Mouse (Mus musculus) intestine, embryonic 15.5 days (tissue): ENCODE measurements around the gene Pigb. TPM values are rescaled to one million over a fixed set of nuclear protein-coding genes. Genes with fewer than 3 reads are reported as not detected.
A peak's percentile ranks its signal among the peaks of the same experiment; 100 is the strongest.
"Not testable (repeated sequence)": the region's sequence is repeated elsewhere in the genome, so short reads cannot be mapped to it uniquely, and the experiment has no call there.

Source experiments
- ATAC-seq: fragments of 200-750 bp; cut with Nextera tagmentation; 2 replicates; pipeline ENCODE4 v1.8.0; 2017; ENCODE audit warnings: moderate TSS enrichment, moderate library complexity
- H3K27ac ChIP-seq: fragments of 300-500 bp; sonication (generic); 2 replicates; pipeline ENCODE4 v1.5.1; 2015; ENCODE audit warnings: mild to moderate bottlenecking, inconsistent platforms
- H3K27me3 ChIP-seq: fragments of 300-500 bp; sonication (generic); replicated peaks from 2 replicates; pipeline ENCODE4 v1.6.1; 2015; ENCODE audit warnings: inconsistent platforms
- H3K36me3 ChIP-seq: fragments of 300-500 bp; sonication (generic); 2 replicates; pipeline ENCODE4 v1.6.1; 2015; ENCODE audit warnings: inconsistent platforms
- H3K4me1 ChIP-seq: fragments of 300-500 bp; sonication (generic); replicated peaks from 2 replicates; pipeline ENCODE4 v1.6.1; 2015; ENCODE audit warnings: inconsistent platforms
- H3K4me2 ChIP-seq: fragments of 300-500 bp; sonication (generic); replicated peaks from 2 replicates; pipeline ENCODE4 v1.6.1; 2015; ENCODE audit warnings: mild to moderate bottlenecking, inconsistent platforms
- H3K4me3 ChIP-seq: fragments of 300-500 bp; sonication (generic); replicated peaks from 2 replicates; pipeline ENCODE4 v1.5.1; 2015; ENCODE audit warnings: inconsistent platforms
- H3K9ac ChIP-seq: fragments of 300-500 bp; sonication (generic); 2 replicates; pipeline ENCODE4 v1.6.1; 2015; ENCODE audit warnings: inconsistent platforms
- H3K9me3 ChIP-seq: fragments of 300-500 bp; sonication (generic); 2 replicates; pipeline ENCODE4 v1.6.1; 2016; ENCODE audit warnings: inconsistent platforms
- whole genome bisulfite sequencing: fragments of 180-500 bp; shearing (Covaris S2); methylation state at CpG from one replicate; pipeline ENCODE4 v1.1.7; 2015; 5-methylcytosine and 5-hydroxymethylcytosine counted together
- polyA plus RNA-seq: library from polyadenylated mRNA; unstranded; fragments of >200 nt; fragmentation: Nextera tagmentation; extraction: Ambion mirVana; gene quantifications from 2 replicates; pipeline ENCODE4 v1.2.1, GENCODE M21; 2015

The Pigb gene
- 14.0 and 14.9 TPM in 2 replicates for polyA plus RNA-seq

GRCm38 (mm10) chr9:73040080-73040479, at the start of gene Pigb:
TSS of gene Pigb (minus strand) at chr9:73040378.
- Histone ChIP-seq H3K4me3 (peak within 1 kb of the TSS; percentile 60), H3K27ac (peak within 1 kb of the TSS; percentile 72), H3K9me3 (no peaks in the 10 kb centered on the region), H3K9ac (peak within 1 kb of the TSS; percentile 71), H3K36me3 (no peaks in the 10 kb centered on the region), H3K4me1 (peaks cover 19% of the 10 kb centered on the region), H3K4me2 (peak within 1 kb of the TSS; percentile 75), H3K27me3 (no peaks in the 10 kb centered on the region)
- WGBS, result 29% methylated on average over 6 of the region's 6 CpGs
- ATAC-seq, result no peak

GRCm38 (mm10) chr9:73089222-73089920, 49.2 kb upstream of the Pigb start:
- H3K4me1 ChIP-seq, result no peaks in the 10 kb centered on the region
- no peak overlapping the region for H3K4me3 ChIP-seq
- 64% methylated on average over 16 of the region's 16 CpGs for WGBS
- no peak overlapping the region for H3K4me2 ChIP-seq
- no peak overlapping the region for H3K27ac ChIP-seq
- no peak overlapping the region for H3K9ac ChIP-seq
- no peaks in the 10 kb centered on the region for H3K27me3 ChIP-seq
- no peaks in the 10 kb centered on the region for H3K36me3 ChIP-seq
- no peaks in the 10 kb centered on the region for H3K9me3 ChIP-seq
- ATAC-seq, result peak; percentile 78

DNA sequence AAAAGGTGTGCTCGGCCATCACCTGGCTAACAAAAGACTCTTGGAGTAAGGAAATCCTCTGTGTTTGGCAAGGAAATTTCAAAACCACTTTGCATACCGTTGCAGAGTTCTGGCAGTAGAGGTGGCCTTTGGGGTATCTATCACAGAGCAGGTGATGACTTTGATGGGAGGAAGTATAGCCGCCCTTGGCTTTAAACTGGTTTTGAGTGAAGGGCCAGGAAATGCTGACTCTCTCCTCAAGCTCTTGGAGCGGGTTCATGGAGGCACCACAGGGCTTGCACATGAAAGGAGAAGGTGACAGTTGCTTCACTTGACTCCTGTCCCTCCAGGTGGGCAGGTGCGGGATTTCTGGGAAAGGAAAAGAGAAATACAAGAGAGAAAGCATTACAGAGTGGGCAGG, 47.4 kb upstream of the Pigb start:
- Histone ChIP-seq H3K4me2 (no peak overlapping the region), H3K27ac (no peak overlapping the region), H3K36me3 (no peaks in the 10 kb centered on the region), H3K4me1 (no peaks in the 10 kb centered on the region), H3K9ac (no peak overlapping the region), H3K4me3 (no peak overlapping the region), H3K9me3 (no peaks in the 10 kb centered on the region), H3K27me3 (no peaks in the 10 kb centered on the region)
- no peak for ATAC-seq
- WGBS, result 77% methylated on average over 5 of the region's 5 CpGs

DNA sequence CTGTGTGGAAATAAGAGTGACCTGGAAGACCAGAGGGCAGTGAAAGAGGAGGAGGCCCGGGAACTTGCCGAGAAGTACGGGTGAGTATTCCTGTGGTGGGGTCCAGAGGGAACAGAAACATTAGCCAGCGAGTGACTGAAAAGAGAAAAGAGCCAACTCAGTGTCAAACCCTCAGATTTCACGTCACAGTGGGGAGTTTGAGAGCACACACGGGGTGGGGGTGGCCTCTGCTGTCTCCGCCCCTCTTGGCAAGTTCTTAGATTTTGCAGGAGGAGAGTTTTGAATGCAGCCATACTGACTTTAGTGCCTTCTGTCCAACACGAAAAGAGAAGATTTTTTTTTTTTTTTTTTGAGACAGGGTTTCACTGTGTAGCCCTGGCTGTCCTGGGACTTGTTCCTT, 46.9 kb upstream of the Pigb start:
- Histone ChIP-seq H3K4me3 (no peak overlapping the region), H3K27me3 (no peaks in the 10 kb centered on the region), H3K27ac (no peak overlapping the region), H3K9me3 (no peaks in the 10 kb centered on the region), H3K4me2 (no peak overlapping the region), H3K36me3 (no peaks in the 10 kb centered on the region), H3K4me1 (no peaks in the 10 kb centered on the region), H3K9ac (no peak overlapping the region)
- WGBS, result 61% methylated on average over 8 of the region's 8 CpGs
- no peak for ATAC-seq

- Histone ChIP-seq H3K4me1 (no peaks in the 10 kb centered on the region), H3K9me3 (no peaks in the 10 kb centered on the region), H3K27me3 (no peaks in the 10 kb centered on the region), H3K4me2 (no peak overlapping the region), H3K36me3 (no peaks in the 10 kb centered on the region), H3K27ac (no peak overlapping the region), H3K9ac (no peak overlapping the region), H3K4me3 (no peak overlapping the region)
- no peak for ATAC-seq
- 71% methylated on average over 6 of the region's 6 CpGs for WGBS
Observed at GRCm38 (mm10) chr9:73085845-73086244, 45.7 kb upstream of the Pigb start.

DNA sequence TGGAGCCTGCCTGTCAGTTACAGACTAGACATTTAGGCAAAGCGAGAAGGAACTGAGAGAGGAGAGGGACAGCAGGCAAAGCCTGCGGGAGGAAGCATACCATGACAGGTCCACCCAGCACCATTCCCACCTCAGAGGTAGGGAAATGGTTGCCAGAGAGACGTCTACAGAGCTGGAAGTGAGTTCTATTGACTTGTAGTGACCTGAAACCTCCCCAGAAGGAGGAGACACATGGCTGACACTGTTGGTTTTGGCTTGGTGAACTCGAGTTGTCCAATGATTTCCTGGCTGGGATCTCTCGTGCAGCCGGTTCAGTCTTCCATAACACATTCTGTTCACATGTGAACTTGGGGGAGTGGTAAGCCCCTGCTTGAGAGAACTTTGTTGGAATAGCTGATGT, 43.8 kb upstream of the Pigb start:
- no peak for ATAC-seq
- Histone ChIP-seq H3K4me3 (no peak overlapping the region), H3K9ac (no peak overlapping the region), H3K4me2 (no peak overlapping the region), H3K27ac (no peak overlapping the region), H3K36me3 (no peaks in the 10 kb centered on the region), H3K27me3 (no peaks in the 10 kb centered on the region), H3K9me3 (no peaks in the 10 kb centered on the region), H3K4me1 (no peaks in the 10 kb centered on the region)
- WGBS, result 74% methylated on average over 6 of the region's 6 CpGs

DNA sequence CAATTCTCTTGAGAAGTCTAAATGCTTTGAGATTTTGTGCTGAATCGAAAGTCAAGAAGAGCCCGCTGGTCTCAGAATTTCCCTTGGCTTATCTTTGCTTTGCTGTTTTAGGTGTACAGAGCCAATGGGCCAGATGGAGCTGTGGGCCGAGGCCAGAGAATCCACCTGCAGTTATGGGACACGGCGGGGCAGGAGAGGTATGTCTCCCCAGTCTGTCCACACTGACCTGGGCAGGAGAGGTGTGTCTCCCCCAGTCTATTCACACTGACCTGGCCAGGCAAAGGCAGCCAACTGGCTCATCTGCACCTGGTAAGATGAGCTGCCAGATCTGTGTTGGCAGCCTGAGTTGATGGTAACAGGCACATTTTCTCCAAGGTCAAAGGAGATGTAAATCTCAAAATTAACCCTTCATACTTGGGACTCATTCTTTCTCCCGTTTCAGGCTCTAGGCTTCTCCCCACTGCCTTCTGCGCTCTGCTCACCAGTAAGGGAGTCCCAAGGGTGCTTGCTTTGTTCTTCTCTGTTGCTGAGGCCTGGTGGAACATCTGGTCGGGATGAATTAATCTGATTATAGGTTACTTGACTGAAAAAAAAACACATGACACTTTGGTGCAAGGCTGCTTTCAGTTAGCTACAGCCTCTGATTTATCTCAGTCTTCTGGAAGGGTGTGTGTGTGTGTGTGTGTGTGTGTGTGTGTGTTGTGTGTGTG, 42.3 kb upstream of the Pigb start:
- no peak for ATAC-seq
- Histone ChIP-seq H3K9me3 (no peaks in the 10 kb centered on the region), H3K9ac (no peak overlapping the region), H3K4me1 (no peaks in the 10 kb centered on the region), H3K27ac (no peak overlapping the region), H3K4me2 (no peak overlapping the region), H3K36me3 (no peaks in the 10 kb centered on the region), H3K27me3 (no peaks in the 10 kb centered on the region), H3K4me3 (no peak overlapping the region)
- WGBS, result 77% methylated on average over 8 of the region's 8 CpGs

GRCm38 (mm10) chr9:73079801-73080325, 39.7 kb upstream of the Pigb start:
- no peak overlapping the region for H3K4me2 ChIP-seq

GRCm38 (mm10) chr9:73079349-73079748, 39.2 kb upstream of the Pigb start:
- not testable (repeated sequence) for H3K9me3 ChIP-seq, H3K4me1 ChIP-seq, H3K4me2 ChIP-seq, H3K4me3 ChIP-seq, H3K27ac ChIP-seq, ATAC-seq, H3K36me3 ChIP-seq, H3K27me3 ChIP-seq, H3K9ac ChIP-seq
- WGBS, result 87% methylated on average over 11 of the region's 12 CpGs

More at GRCm38 (mm10) chr9:73079801-73080325, 39.7 kb upstream of the Pigb start:
- 50% methylated on average over 7 of the region's 7 CpGs for WGBS
- no peak for ATAC-seq
- Histone ChIP-seq H3K4me1 (no peaks in the 10 kb centered on the region), H3K4me3 (no peak overlapping the region), H3K9me3 (no peaks in the 10 kb centered on the region), H3K36me3 (no peaks in the 10 kb centered on the region), H3K27me3 (no peaks in the 10 kb centered on the region), H3K9ac (no peak overlapping the region), H3K27ac (no peak overlapping the region)

- 92% methylated on average over 5 of the region's 5 CpGs for WGBS
- ATAC-seq, result no peak
- Histone ChIP-seq H3K9me3 (no peaks in the 10 kb centered on the region), H3K4me2 (no peak overlapping the region), H3K4me1 (peaks cover 4% of the 10 kb centered on the region; the same call in 1 of the 2 replicates), H3K36me3 (no peaks in the 10 kb centered on the region), H3K4me3 (no peak overlapping the region), H3K9ac (no peak overlapping the region), H3K27ac (no peak overlapping the region), H3K27me3 (no peaks in the 10 kb centered on the region)
Observed at GRCm38 (mm10) chr9:73073169-73073568, 33.0 kb upstream of the Pigb start.

DNA sequence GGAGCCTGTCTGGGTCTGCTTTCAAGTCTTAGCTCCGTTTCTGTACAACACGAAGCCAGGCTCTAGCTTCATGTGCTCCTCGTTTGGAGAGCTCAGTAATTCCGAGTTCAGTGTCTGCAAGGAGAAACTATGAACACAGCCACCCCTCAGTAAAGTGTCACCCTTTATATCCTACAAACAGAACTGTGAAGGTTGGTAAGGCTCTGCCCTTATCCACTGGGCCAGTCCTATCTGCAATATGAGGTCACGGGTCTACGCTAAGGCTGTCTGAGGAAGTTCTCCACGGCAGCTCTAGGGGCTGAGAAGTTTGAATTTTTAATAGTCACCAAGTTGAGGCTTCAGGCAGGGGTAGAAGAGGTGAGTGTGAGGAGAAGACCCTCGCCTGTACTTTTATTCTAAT, 32.2 kb upstream of the Pigb start:
- Histone ChIP-seq H3K27ac (no peak overlapping the region), H3K4me2 (no peak overlapping the region), H3K27me3 (no peaks in the 10 kb centered on the region), H3K4me1 (peaks cover 11% of the 10 kb centered on the region), H3K9ac (no peak overlapping the region), H3K9me3 (no peaks in the 10 kb centered on the region), H3K4me3 (no peak overlapping the region), H3K36me3 (no peaks in the 10 kb centered on the region)
- ATAC-seq, result no peak
- WGBS, result 83% methylated on average over 8 of the region's 8 CpGs

GRCm38 (mm10) chr9:73070971-73071659, 30.9 kb upstream of the Pigb start:
- WGBS, result 63% methylated on average over 10 of the region's 10 CpGs
- Histone ChIP-seq H3K27me3 (no peaks in the 10 kb centered on the region), H3K27ac (peak overlapping the region; percentile 44), H3K4me3 (no peak overlapping the region), H3K9me3 (no peaks in the 10 kb centered on the region), H3K4me2 (no peak overlapping the region), H3K4me1 (peaks cover 15% of the 10 kb centered on the region), H3K9ac (no peak overlapping the region), H3K36me3 (no peaks in the 10 kb centered on the region)
- no peak for ATAC-seq
